Mouse (Mus musculus) testis, adult 2 months (tissue): ENCODE measurements at regions not wholly inside any gene's neighbourhood (a gene's known extent, or its start where the extent isn't known, plus 50 kb on each side); places are given as distances from the start of the nearest gene placed in this dataset.

Source experiments
- CTCF ChIP-seq: fragments of 200-500 bp; IDR thresholded peaks from 2 replicates; pipeline ENCODE4 v1.5.1; 2012; ENCODE audit warnings: low read depth, mild to moderate bottlenecking, inconsistent platforms, low read length, moderate library complexity; ENCODE audit not compliant: control insufficient read depth, insufficient read depth, insufficient replicate concordance
- POLR2A ChIP-seq: fragments of 200-500 bp; IDR thresholded peaks from 2 replicates; pipeline ENCODE4 v1.6.1; 2012; ENCODE audit warnings: low read depth, mild to moderate bottlenecking, inconsistent platforms, low read length, moderate library complexity; ENCODE audit not compliant: control insufficient read depth

DNA sequence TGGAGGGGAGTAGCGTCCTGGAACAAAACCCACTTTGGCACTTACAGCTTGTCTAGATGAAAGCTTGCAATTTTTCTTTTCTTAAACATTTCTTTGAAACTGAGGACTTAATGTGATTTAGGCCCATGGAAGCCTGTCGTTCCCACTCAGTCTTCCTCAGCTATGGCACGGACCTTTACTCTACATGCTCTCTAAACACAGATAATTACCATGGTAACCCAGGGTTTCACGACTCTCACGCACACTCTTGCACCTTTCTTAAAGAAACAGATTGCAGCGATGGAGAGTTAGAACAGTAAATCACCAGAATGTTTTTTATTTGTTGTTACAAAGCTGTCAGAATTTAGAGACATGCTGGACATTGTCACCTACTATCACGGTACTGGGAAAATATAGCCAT, 195.0 kb downstream of the Fgf9 start:
- TF ChIP-seq POLR2A (no peak), CTCF (no peak)
